Mouse (Mus musculus) heart, adult 2 months (tissue): Measurements from ENCODE around the gene Hist1h1t.
A peak's percentile ranks its signal among the peaks of the same experiment; 100 is the strongest.

Experiments
- CTCF ChIP-seq: fragments of 200-600 bp; IDR thresholded peaks from 2 replicates; pipeline ENCODE4 v1.8.1; 2022; ENCODE audit warnings: antibody characterized with exemption, mild to moderate bottlenecking, moderate library complexity
- EP300 ChIP-seq: fragments of 200-500 bp; IDR thresholded peaks from 2 replicates; pipeline ENCODE4 v1.6.1; 2011; ENCODE audit warnings: low read depth, low read length, control low read depth; ENCODE audit not compliant: insufficient read depth
- POLR2A ChIP-seq: fragments of 200-500 bp; IDR thresholded peaks from 2 replicates; pipeline ENCODE4 v1.6.1; 2011; ENCODE audit warnings: mild to moderate bottlenecking, low read depth, low read length, control low read depth; ENCODE audit not compliant: insufficient read depth

- peak; percentile 94 for TF ChIP-seq CTCF
- TF ChIP-seq POLR2A, result no peak
- no peak for TF ChIP-seq EP300
Observed at GRCm38 (mm10) chr13:23732156-23732804, 36.7 kb downstream of the Hist1h1t start.
